Mouse (Mus musculus): Measurements from ENCODE around the gene Rapgef1.
"Not testable (repeated sequence)": the region's sequence is repeated elsewhere in the genome, so short reads cannot be mapped to it uniquely, and the experiment has no call there.

The Rapgef1 gene

GRCm38 (mm10) chr2:29623247-29624090, 3.9 kb downstream of the Rapgef1 start:
- DNase-seq (ENCODE audit: extremely low read depth, insufficient read length, low spot score) = peak; percentile 13

- peak; percentile 13 for DNase-seq (ENCODE audit: extremely low read depth, insufficient read length, low spot score)
Measured at GRCm38 (mm10) chr2:29624091-29624608, 4.6 kb downstream of the Rapgef1 start.

GRCm38 (mm10) chr2:29624739-29625138, 5.2 kb downstream of the Rapgef1 start:
- DNase-seq (ENCODE audit: extremely low read depth, insufficient read length, low spot score) = peak; percentile 83

GRCm38 (mm10) chr2:29625573-29626200, 6.2 kb downstream of the Rapgef1 start:
- DNase-seq (ENCODE audit: extremely low read depth, insufficient read length, low spot score) = no peak

- no peak for DNase-seq (ENCODE audit: extremely low read depth, insufficient read length, low spot score)
Measured at GRCm38 (mm10) chr2:29627337-29627736, 7.8 kb downstream of the Rapgef1 start.

- DNase-seq (ENCODE audit: extremely low read depth, insufficient read length, low spot score) = peak; percentile 32
Measured at GRCm38 (mm10) chr2:29628186-29628585, 8.7 kb downstream of the Rapgef1 start.

GRCm38 (mm10) chr2:29628763-29629181, 9.3 kb downstream of the Rapgef1 start:
- no peak for DNase-seq (ENCODE audit: extremely low read depth, insufficient read length, low spot score)

GRCm38 (mm10) chr2:29629311-29629710, 9.8 kb downstream of the Rapgef1 start:
- peak; percentile 62 for DNase-seq (ENCODE audit: extremely low read depth, insufficient read length, low spot score)

- no peak for DNase-seq (ENCODE audit: extremely low read depth, insufficient read length, low spot score)
Measured at GRCm38 (mm10) chr2:29630141-29630771, 10.7 kb downstream of the Rapgef1 start.

- no peak for DNase-seq (ENCODE audit: extremely low read depth, insufficient read length, low spot score)
Measured at GRCm38 (mm10) chr2:29631020-29631419, 11.5 kb downstream of the Rapgef1 start.

GRCm38 (mm10) chr2:29631564-29632167, 12.1 kb downstream of the Rapgef1 start:
- DNase-seq (ENCODE audit: extremely low read depth, insufficient read length, low spot score) = not testable (repeated sequence)

GRCm38 (mm10) chr2:29632168-29632662, 12.7 kb downstream of the Rapgef1 start:
- DNase-seq (ENCODE audit: extremely low read depth, insufficient read length, low spot score) = peak; percentile 23

- peak; percentile 80 for DNase-seq (ENCODE audit: extremely low read depth, insufficient read length, low spot score)
Measured at GRCm38 (mm10) chr2:29633101-29633554, 13.6 kb downstream of the Rapgef1 start.

- no peak for DNase-seq (ENCODE audit: extremely low read depth, insufficient read length, low spot score)
Measured at GRCm38 (mm10) chr2:29633782-29634181, 14.3 kb downstream of the Rapgef1 start.

GRCm38 (mm10) chr2:29634541-29634940, 15.0 kb downstream of the Rapgef1 start:
- DNase-seq (ENCODE audit: extremely low read depth, insufficient read length, low spot score) = no peak

- no peak for DNase-seq (ENCODE audit: extremely low read depth, insufficient read length, low spot score)
Measured at GRCm38 (mm10) chr2:29635966-29636507, 16.5 kb downstream of the Rapgef1 start.

- DNase-seq (ENCODE audit: extremely low read depth, insufficient read length, low spot score) = no peak
Measured at GRCm38 (mm10) chr2:29637528-29637927, 18.0 kb downstream of the Rapgef1 start.

- DNase-seq (ENCODE audit: extremely low read depth, insufficient read length, low spot score) = no peak
Measured at GRCm38 (mm10) chr2:29639377-29639776, 19.9 kb downstream of the Rapgef1 start.

- no peak for DNase-seq (ENCODE audit: extremely low read depth, insufficient read length, low spot score)
Measured at GRCm38 (mm10) chr2:29639953-29640743, 20.6 kb downstream of the Rapgef1 start.
